Mouse (Mus musculus): ENCODE results near the gene Tmcc3. TPM values are rescaled to one million over a fixed set of nuclear protein-coding genes. Genes with fewer than 3 reads are reported as not detected.

Gene Tmcc3
- polyA plus RNA-seq, 1 experiment from 2014 or later, result 4.8 TPM

DNA sequence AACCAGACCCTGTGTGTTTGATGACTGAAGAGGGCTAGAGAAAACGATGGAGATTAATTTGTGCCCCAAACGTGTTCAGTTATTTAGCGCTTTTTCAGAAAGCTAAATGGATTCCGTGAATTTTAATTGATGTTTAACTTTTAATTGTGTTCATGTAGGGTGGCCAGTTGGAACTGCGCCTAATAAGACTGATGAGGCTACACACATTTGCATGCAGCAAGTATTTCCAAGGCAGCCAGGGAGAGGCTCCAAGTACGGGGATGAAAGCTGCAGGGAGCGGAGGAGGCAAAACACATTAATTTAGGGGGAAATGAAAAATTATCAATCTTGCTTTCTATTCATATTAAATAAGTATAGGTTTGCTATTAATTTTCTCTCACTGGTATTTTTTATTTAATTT lies 131.0 kb downstream of the Tmcc3 start:
- no peak overlapping the region for H3K4me3 ChIP-seq
- no peak overlapping the region for H3K4me2 ChIP-seq (replicated peaks)
- no peaks in the 10 kb centered on the region; the same call in 1 of the 2 replicates for H3K27me3 ChIP-seq
- H3K9ac ChIP-seq (replicated peaks), result no peak overlapping the region
- no peaks in the 10 kb centered on the region for H3K36me3 ChIP-seq
- H3K9me3 ChIP-seq, result no peaks in the 10 kb centered on the region
- 70% methylated on average over 7 of the region's 7 CpGs for WGBS
- no peak overlapping the region for H3K27ac ChIP-seq (replicated peaks)
- no peak for ATAC-seq (ENCODE audit: low FRiP score, low read depth)
- no peaks in the 10 kb centered on the region; the same call in 1 of the 2 replicates for H3K4me1 ChIP-seq

GRCm38 (mm10) chr10:94443453-94443852 lies 131.7 kb downstream of the Tmcc3 start:
- Histone ChIP-seq H3K27me3 (no peaks in the 10 kb centered on the region; the same call in 1 of the 2 replicates), H3K9me3 (no peaks in the 10 kb centered on the region), H3K36me3 (no peaks in the 10 kb centered on the region), H3K4me2 (replicated peaks) (no peak overlapping the region), H3K27ac (replicated peaks) (no peak overlapping the region), H3K9ac (replicated peaks) (no peak overlapping the region), H3K4me1 (no peaks in the 10 kb centered on the region; the same call in 1 of the 2 replicates), H3K4me3 (no peak overlapping the region)
- no peak for ATAC-seq (ENCODE audit: low FRiP score, low read depth)
- 90% methylated on average over 4 of the region's 4 CpGs for WGBS

DNA sequence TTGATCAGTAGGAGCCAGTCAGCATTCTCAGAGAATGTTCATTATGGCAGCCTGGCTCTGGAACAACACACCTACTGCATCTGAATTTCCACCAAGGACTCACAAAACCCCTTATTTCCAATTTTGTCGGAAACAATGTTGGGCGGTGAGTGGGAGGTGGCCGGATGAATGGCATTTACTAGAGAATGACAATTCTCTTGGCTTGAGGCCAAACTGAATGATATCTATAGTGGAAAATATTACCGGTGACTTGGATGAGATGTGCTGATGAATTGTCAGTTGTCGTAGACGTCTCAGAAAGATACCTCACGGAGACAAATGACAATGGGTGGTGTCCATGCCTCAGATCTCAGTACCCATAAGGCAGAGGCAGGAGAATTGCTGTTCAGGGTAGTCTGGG lies 133.4 kb downstream of the Tmcc3 start:
- 94% methylated on average over 7 of the region's 7 CpGs for WGBS
- H3K36me3 ChIP-seq, result no peaks in the 10 kb centered on the region
- no peaks in the 10 kb centered on the region; the same call in 1 of the 2 replicates for H3K4me1 ChIP-seq
- no peak for ATAC-seq (ENCODE audit: low FRiP score, low read depth)
- no peak overlapping the region for H3K9ac ChIP-seq (replicated peaks)
- no peak overlapping the region for H3K4me3 ChIP-seq
- H3K27ac ChIP-seq (replicated peaks), result no peak overlapping the region
- H3K27me3 ChIP-seq, result no peaks in the 10 kb centered on the region; the same call in 1 of the 2 replicates
- H3K4me2 ChIP-seq (replicated peaks), result no peak overlapping the region
- no peaks in the 10 kb centered on the region for H3K9me3 ChIP-seq

GRCm38 (mm10) chr10:94446379-94447008 lies 134.7 kb downstream of the Tmcc3 start:
- WGBS, result 77% methylated on average over 7 of the region's 7 CpGs
- H3K9me3 ChIP-seq, result no peaks in the 10 kb centered on the region
- no peaks in the 10 kb centered on the region for H3K27me3 ChIP-seq
- no peak for ATAC-seq (ENCODE audit: low FRiP score, low read depth)
- H3K9ac ChIP-seq (replicated peaks), result no peak overlapping the region
- no peak overlapping the region for H3K27ac ChIP-seq (replicated peaks)
- H3K4me1 ChIP-seq, result no peaks in the 10 kb centered on the region; the same call in 1 of the 2 replicates
- no peaks in the 10 kb centered on the region for H3K36me3 ChIP-seq
- H3K4me2 ChIP-seq (replicated peaks), result no peak overlapping the region
- H3K4me3 ChIP-seq, result no peak overlapping the region

DNA sequence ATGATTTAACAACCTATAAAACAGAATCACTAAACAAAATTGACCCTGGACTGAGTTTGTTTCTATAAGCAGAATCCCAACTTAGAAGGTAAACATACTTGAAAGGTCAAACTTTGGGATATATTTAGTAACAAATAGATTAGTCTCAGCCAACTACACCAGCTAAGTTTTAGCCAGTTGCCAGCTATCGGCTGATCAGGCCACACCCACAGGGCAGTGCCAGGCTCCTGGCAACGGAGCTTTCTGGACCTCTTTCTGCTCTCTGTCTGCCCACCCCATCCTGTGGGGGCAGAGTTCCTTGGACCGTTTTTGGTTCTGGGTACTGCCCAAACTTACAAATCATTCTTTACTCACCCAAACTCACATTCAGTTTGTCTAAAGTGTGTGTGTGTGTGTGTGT lies 137.9 kb downstream of the Tmcc3 start:
- H3K27ac ChIP-seq (replicated peaks), result no peak overlapping the region
- no peaks in the 10 kb centered on the region for H3K36me3 ChIP-seq
- H3K4me3 ChIP-seq, result no peak overlapping the region
- no peak for ATAC-seq (ENCODE audit: low FRiP score, low read depth)
- no peak overlapping the region for H3K9ac ChIP-seq (replicated peaks)
- H3K4me1 ChIP-seq, result no peaks in the 10 kb centered on the region
- no peak overlapping the region for H3K4me2 ChIP-seq (replicated peaks)
- no peaks in the 10 kb centered on the region for H3K9me3 ChIP-seq
- no peaks in the 10 kb centered on the region for H3K27me3 ChIP-seq
- WGBS, result 71% methylated on average over 3 of the region's 3 CpGs

DNA sequence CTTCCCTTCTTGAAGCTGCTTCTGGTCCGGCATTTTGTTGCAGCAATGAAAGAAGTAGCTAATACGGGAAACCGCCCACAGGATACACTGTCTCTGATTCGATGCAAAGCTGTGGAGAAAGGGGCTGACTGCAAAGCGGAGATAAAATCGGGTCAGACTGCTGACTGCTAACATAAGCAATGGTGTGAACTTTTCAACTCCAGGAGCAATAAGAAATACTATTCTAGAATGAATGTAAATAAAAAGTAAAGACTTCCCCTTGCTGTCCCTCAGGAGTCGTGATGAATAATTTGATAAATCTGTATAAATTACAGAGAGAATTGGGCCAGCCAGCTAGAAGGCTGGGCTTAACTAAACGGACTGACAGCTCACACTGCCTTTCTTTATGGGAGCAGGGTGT lies 139.0 kb downstream of the Tmcc3 start:
- WGBS, result 59% methylated on average over 8 of the region's 8 CpGs
- no peaks in the 10 kb centered on the region for H3K27me3 ChIP-seq

GRCm38 (mm10) chr10:94457454-94457853 lies 145.7 kb downstream of the Tmcc3 start:
- H3K9me3 ChIP-seq, result no peaks in the 10 kb centered on the region
- WGBS, result 81% methylated on average over 1 of the region's 1 CpGs
- ATAC-seq (ENCODE audit: low FRiP score, low read depth), result no peak
- H3K4me2 ChIP-seq (replicated peaks), result no peak overlapping the region
- H3K27me3 ChIP-seq, result 0 out of 2 replicates have a peak, but pooled peaks cover 3% of the 10 kb centered on the region
- no peak overlapping the region for H3K9ac ChIP-seq (replicated peaks)
- no peak overlapping the region for H3K27ac ChIP-seq (replicated peaks)
- no peaks in the 10 kb centered on the region for H3K4me1 ChIP-seq
- no peak overlapping the region for H3K4me3 ChIP-seq
- no peaks in the 10 kb centered on the region for H3K36me3 ChIP-seq

More for the DNA sequence above, 139.0 kb downstream of the Tmcc3 start:
- Histone ChIP-seq H3K36me3 (no peaks in the 10 kb centered on the region), H3K4me2 (replicated peaks) (no peak overlapping the region), H3K9ac (replicated peaks) (no peak overlapping the region), H3K4me1 (no peaks in the 10 kb centered on the region), H3K4me3 (no peak overlapping the region), H3K27ac (replicated peaks) (no peak overlapping the region), H3K9me3 (no peaks in the 10 kb centered on the region)
- ATAC-seq (ENCODE audit: low FRiP score, low read depth), result no peak

DNA sequence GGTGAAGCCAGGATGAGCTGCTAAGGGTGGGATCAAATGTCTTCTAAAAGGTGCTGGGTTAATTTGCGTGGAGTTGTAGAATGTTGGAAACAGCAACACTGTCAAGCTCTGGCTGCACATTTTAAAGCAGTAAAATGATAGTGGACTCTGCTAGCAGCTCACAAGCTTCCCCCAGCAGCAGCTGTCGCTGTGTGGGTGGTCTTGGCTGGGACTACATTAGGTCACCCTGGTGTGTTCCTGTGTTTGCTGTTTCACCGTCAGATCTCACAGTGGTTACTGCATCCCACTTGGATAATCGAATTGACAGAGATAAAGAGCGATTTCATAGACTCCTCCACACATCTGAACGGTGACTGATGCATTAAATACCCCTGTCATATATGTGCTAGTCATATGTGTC lies 146.9 kb downstream of the Tmcc3 start:
- Histone ChIP-seq H3K27ac (replicated peaks) (no peak overlapping the region; the same call in 1 of the 2 replicates), H3K4me2 (replicated peaks) (no peak overlapping the region), H3K36me3 (no peaks in the 10 kb centered on the region), H3K4me1 (no peaks in the 10 kb centered on the region), H3K27me3 (0 out of 2 replicates have a peak, but pooled peaks cover 3% of the 10 kb centered on the region), H3K4me3 (no peak overlapping the region), H3K9ac (replicated peaks) (no peak overlapping the region), H3K9me3 (no peaks in the 10 kb centered on the region)
- no peak for ATAC-seq (ENCODE audit: low FRiP score, low read depth)
- 70% methylated on average over 6 of the region's 6 CpGs for WGBS

- H3K27ac ChIP-seq (replicated peaks), result no peak overlapping the region
- ATAC-seq (ENCODE audit: low FRiP score, low read depth), result no peak
- WGBS, result 82% methylated on average over 3 of the region's 3 CpGs
These were observed 149.6 kb downstream of the Tmcc3 start for GRCm38 (mm10) chr10:94461378-94461777.

GRCm38 (mm10) chr10:94461871-94462270 lies 150.1 kb downstream of the Tmcc3 start:
- Histone ChIP-seq H3K9ac (replicated peaks) (no peak overlapping the region), H3K27me3 (0 out of 2 replicates have a peak, but pooled peaks cover 3% of the 10 kb centered on the region), H3K9me3 (no peaks in the 10 kb centered on the region), H3K27ac (replicated peaks) (no peak overlapping the region), H3K4me3 (no peak overlapping the region), H3K36me3 (no peaks in the 10 kb centered on the region), H3K4me2 (replicated peaks) (no peak overlapping the region), H3K4me1 (no peaks in the 10 kb centered on the region)
- WGBS, result 80% methylated on average over 8 of the region's 8 CpGs
- ATAC-seq (ENCODE audit: low FRiP score, low read depth), result no peak

More at GRCm38 (mm10) chr10:94461378-94461777, 149.6 kb downstream of the Tmcc3 start:
- no peak overlapping the region for H3K4me3 ChIP-seq
- H3K9ac ChIP-seq (replicated peaks), result no peak overlapping the region
- H3K36me3 ChIP-seq, result no peaks in the 10 kb centered on the region
- 0 out of 2 replicates have a peak, but pooled peaks cover 3% of the 10 kb centered on the region for H3K27me3 ChIP-seq
- H3K4me1 ChIP-seq, result no peaks in the 10 kb centered on the region
- no peaks in the 10 kb centered on the region for H3K9me3 ChIP-seq
- no peak overlapping the region for H3K4me2 ChIP-seq (replicated peaks)

DNA sequence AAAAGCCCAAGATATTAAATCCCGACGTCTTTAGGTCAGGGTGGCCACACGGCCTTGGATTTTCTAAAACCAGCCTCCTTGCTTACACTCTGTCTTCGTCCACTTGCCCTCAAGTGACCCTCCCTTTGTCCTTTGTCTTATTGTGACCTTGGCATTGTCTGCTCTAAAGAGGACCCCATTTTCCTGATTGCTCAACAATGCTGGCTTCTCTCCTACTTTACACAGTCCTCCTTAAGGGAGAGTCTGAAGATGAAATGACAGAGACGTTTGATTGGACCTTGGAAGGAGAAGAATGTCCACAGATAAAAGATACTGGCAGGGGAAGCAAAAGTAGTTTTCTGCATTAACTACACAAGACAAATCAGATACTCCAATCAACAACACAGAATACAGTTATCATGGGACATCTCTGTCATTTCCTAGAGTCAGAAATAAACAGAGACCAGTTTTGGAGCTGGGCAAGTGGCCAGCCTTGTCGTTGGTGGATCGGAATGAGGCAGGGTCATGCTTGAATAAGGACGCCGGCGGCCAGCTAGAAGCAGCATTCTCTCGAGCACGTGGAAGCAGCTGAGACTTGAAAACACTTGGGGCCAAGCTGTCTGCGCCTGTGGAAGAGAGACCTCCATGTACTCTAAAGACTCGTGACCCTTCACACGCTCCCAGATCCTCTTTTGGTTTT lies 150.8 kb downstream of the Tmcc3 start:
- H3K4me3 ChIP-seq, result no peak overlapping the region
- H3K27me3 ChIP-seq, result 0 out of 2 replicates have a peak, but pooled peaks cover 3% of the 10 kb centered on the region
- no peak overlapping the region for H3K27ac ChIP-seq (replicated peaks)
- 67% methylated on average over 15 of the region's 15 CpGs for WGBS
- no peaks in the 10 kb centered on the region for H3K4me1 ChIP-seq
- no peak overlapping the region for H3K9ac ChIP-seq (replicated peaks)
- H3K4me2 ChIP-seq (replicated peaks), result no peak overlapping the region
- H3K36me3 ChIP-seq, result no peaks in the 10 kb centered on the region
- H3K9me3 ChIP-seq, result no peaks in the 10 kb centered on the region
- no peak for ATAC-seq (ENCODE audit: low FRiP score, low read depth)

GRCm38 (mm10) chr10:94463410-94463809 lies 151.7 kb downstream of the Tmcc3 start:
- Histone ChIP-seq H3K4me2 (replicated peaks) (no peak overlapping the region), H3K9ac (replicated peaks) (no peak overlapping the region), H3K36me3 (no peaks in the 10 kb centered on the region), H3K4me1 (no peaks in the 10 kb centered on the region), H3K9me3 (no peaks in the 10 kb centered on the region), H3K4me3 (no peak overlapping the region), H3K27me3 (0 out of 2 replicates have a peak, but pooled peaks cover 3% of the 10 kb centered on the region), H3K27ac (replicated peaks) (no peak overlapping the region)
- no peak for ATAC-seq (ENCODE audit: low FRiP score, low read depth)
- 88% methylated on average over 2 of the region's 2 CpGs for WGBS
